Mouse (Mus musculus): Measurements from ENCODE around the gene Stra6. TPM values are rescaled to one million over a fixed set of nuclear protein-coding genes. Genes with fewer than 3 reads are reported as not detected.

The Stra6 gene
- polyA plus RNA-seq, 1 experiment = not detected

DNA sequence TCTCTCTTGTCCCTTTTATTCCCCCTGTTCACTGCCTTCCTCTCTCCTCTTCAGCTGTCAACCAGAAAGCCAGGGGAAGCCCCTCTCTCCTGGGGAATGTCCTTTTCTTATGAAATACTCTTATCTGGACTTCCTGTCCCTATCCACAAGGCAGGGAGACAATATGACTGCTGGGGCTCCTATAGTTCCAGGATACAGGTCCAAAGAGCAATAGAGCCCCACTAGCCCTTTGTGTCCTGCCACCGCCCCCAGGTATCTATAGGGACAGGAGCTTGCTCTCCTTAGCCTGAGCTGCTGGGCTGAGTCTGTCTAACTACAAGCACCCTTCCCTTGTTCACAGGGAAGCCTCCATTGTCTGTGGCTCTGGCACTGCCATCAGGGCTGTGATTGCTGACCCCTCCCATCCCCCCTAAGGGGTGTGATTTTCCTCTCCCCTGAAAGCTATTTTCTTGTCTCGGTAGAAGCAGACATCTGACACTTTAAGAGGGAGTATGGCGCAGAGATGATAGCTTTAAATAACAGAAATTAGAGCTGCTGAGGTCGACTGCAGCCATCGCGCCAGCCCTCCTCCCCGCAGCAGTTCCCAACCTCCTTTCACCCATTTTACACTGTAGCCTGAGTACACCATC is 51.8 kb downstream of the Stra6 start:
- Histone ChIP-seq H3K27ac (ENCODE audit: control insufficient read depth, insufficient read depth, low read depth, low read length, poor library complexity) (no peak overlapping the region), H3K4me1 (ENCODE audit: control insufficient read depth, insufficient read depth, low read length) (no peaks in the 10 kb centered on the region), H3K4me3 (replicated peaks; ENCODE audit: control insufficient read depth, low read depth, low read length) (no peak overlapping the region)
- WGBS = 66% methylated on average over 7 of the region's 7 CpGs
- TF ChIP-seq CTCF (IDR thresholded peaks at IDR 0.05; ENCODE audit: control insufficient read depth, insufficient read depth, low read length) (no peak), POLR2A (IDR thresholded peaks at IDR 0.05; ENCODE audit: borderline replicate concordance, control insufficient read depth, low read depth, low read length) (no peak)

DNA sequence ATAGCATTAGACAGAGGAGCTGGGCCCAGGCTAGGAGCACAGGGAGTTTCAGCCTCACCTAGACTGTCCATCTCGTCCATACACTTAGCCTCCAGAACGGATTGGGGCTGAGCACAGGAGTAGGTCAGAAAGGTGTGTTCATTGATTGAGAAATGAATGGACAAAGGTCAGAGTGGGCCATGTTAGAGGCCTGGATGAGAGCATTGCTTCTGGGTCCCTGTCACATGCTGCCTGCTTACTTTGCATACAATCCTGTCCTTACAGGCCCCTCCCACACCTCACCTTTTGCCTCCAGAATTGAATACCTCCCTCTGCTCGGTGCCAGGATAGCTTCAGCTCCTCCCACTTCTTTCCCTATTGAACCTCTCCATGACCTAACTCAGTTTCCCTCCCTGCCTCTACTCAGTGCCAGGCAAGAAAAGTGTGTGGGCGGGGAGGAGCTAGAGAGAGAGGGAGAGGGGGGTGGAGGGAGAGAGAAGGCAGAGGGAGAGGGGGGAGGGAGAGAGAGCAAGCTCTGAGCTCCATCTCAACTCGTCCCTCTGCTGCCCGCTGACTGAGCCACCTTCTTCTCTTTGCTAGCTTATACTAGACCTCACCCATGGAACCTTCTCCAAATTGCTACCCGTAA is 52.5 kb downstream of the Stra6 start:
- WGBS = 58% methylated on average over 7 of the region's 7 CpGs
- no peak overlapping the region for H3K27ac ChIP-seq (ENCODE audit: control insufficient read depth, insufficient read depth, low read depth, low read length, poor library complexity)
- no peaks in the 10 kb centered on the region for H3K4me1 ChIP-seq (ENCODE audit: control insufficient read depth, insufficient read depth, low read length)
- no peak for TF ChIP-seq CTCF (IDR thresholded peaks at IDR 0.05; ENCODE audit: control insufficient read depth, insufficient read depth, low read length)
- no peak for TF ChIP-seq POLR2A (IDR thresholded peaks at IDR 0.05; ENCODE audit: borderline replicate concordance, control insufficient read depth, low read depth, low read length)
- H3K4me3 ChIP-seq (replicated peaks; ENCODE audit: control insufficient read depth, low read depth, low read length) = no peak overlapping the region

DNA sequence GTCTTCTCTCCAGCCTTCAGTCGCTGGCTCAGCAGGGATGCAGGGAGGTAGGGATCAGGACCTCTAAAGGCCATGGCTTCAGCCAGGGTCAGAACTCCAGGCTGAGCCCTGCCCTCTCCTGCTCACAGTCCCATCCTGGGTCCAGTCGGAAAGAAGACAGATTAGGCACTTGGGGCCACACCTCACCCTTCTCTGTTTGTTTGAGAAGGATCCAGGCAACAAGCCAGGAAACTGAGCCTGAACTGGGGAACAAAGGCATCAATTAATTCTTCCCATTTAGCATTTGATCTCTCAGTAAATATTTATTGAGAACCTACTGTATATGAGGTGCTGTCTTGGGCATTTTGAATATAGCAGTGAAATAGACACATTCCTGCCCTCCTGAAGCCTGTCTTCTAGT is 55.1 kb downstream of the Stra6 start, which contains the start of gene Ccdc33:
Gene Ccdc33, minus strand, starts transcription at position 153 of the 400 bp plus-strand sequence.
- Histone ChIP-seq H3K4me3 (replicated peaks; ENCODE audit: control insufficient read depth, low read depth, low read length) (no peak within 1 kb of the TSS), H3K27ac (ENCODE audit: control insufficient read depth, insufficient read depth, low read depth, low read length, poor library complexity) (no peak within 1 kb of the TSS), H3K4me1 (ENCODE audit: control insufficient read depth, insufficient read depth, low read length) (no peaks in the 10 kb centered on the region)
- WGBS = 80% methylated on average over 2 of the region's 2 CpGs
- TF ChIP-seq POLR2A (IDR thresholded peaks at IDR 0.05; ENCODE audit: borderline replicate concordance, control insufficient read depth, low read depth, low read length) = no peak
- no peak for TF ChIP-seq CTCF (IDR thresholded peaks at IDR 0.05; ENCODE audit: control insufficient read depth, insufficient read depth, low read length)

DNA sequence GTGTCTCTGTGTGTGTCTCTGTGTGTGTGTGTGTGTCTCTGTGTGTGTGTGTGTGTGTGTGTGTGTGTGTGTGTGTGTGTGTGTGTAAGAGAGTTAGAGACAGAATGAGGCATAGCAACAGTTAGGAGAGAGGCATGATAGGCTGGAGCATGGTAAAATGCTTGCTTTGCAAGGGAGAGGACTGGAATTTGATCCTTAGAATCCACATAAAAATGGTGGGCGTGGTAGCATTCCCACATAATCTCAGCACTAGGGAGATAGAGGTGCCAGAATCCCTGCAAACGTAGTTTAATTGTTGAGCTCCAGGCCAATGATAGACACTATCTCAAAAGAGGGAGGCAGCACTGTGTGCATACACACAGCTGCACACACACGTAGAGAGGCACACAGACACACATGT is 61.5 kb downstream of the Stra6 start:
- TF ChIP-seq POLR2A (IDR thresholded peaks at IDR 0.05; ENCODE audit: borderline replicate concordance, control insufficient read depth, low read depth, low read length) = no peak
- no peak for TF ChIP-seq CTCF (IDR thresholded peaks at IDR 0.05; ENCODE audit: control insufficient read depth, insufficient read depth, low read length)
- Histone ChIP-seq H3K4me3 (replicated peaks; ENCODE audit: control insufficient read depth, low read depth, low read length) (no peak overlapping the region), H3K27ac (ENCODE audit: control insufficient read depth, insufficient read depth, low read depth, low read length, poor library complexity) (no peak overlapping the region), H3K4me1 (ENCODE audit: control insufficient read depth, insufficient read depth, low read length) (no peaks in the 10 kb centered on the region)
- WGBS = 69% methylated on average over 3 of the region's 3 CpGs

DNA sequence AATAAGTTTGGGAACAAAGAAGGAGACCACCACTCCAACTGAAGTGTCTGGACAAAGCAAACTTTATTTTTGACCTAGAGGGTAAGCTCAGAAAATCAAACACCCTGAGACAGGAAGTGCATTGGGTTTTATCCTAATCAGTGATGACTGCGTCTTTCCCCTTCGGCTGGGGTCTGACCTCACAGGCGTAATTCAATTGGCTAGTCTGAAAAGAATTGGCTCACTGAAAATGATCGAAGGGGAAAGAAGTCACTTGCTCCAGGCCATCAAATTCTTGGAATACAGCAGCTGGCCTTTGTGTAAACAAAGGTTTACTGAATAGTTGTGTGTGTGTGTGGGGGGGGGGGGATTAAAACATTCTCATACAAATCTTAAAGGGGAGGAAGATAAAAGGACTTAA is 62.2 kb downstream of the Stra6 start:
- H3K27ac ChIP-seq (ENCODE audit: control insufficient read depth, insufficient read depth, low read depth, low read length, poor library complexity) = no peak overlapping the region
- WGBS = 58% methylated on average over 4 of the region's 4 CpGs
- no peaks in the 10 kb centered on the region for H3K4me1 ChIP-seq (ENCODE audit: control insufficient read depth, insufficient read depth, low read length)

DNA sequence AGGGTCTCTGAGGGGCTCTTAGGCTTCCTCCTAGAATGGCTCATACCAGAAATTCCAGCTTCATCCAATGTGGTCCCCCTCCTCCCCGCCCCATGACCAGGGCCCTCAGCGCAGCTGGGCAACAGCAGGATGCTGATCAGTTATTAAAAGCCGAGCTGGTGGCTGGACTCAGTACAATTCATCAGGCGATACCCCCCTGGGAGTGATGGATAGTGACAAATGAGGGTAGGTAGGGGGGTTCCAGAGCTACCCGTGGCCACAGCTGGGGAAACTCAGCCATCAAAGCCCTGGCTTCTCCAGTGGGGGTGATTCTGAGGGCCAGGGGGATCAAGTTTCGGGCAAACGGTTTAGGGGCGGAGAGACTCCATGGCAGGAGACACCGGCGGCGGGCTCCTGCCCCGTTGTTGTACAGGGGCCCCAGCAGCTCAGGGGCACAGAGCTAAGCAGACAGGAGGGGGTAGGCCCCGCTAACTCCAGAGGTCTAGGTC is 65.4 kb downstream of the Stra6 start:
- no peaks in the 10 kb centered on the region for H3K4me1 ChIP-seq (ENCODE audit: control insufficient read depth, insufficient read depth, low read length)
- WGBS = 26% methylated on average over 13 of the region's 13 CpGs
- H3K4me3 ChIP-seq (replicated peaks; ENCODE audit: control insufficient read depth, low read depth, low read length) = no peak overlapping the region
- TF ChIP-seq POLR2A (IDR thresholded peaks at IDR 0.05; ENCODE audit: borderline replicate concordance, control insufficient read depth, low read depth, low read length) (no peak), CTCF (IDR thresholded peaks at IDR 0.05; ENCODE audit: control insufficient read depth, insufficient read depth, low read length) (no peak)
- no peak overlapping the region for H3K27ac ChIP-seq (ENCODE audit: control insufficient read depth, insufficient read depth, low read depth, low read length, poor library complexity)

More for the DNA sequence above, 62.2 kb downstream of the Stra6 start:
- TF ChIP-seq CTCF (IDR thresholded peaks at IDR 0.05; ENCODE audit: control insufficient read depth, insufficient read depth, low read length) (no peak), POLR2A (IDR thresholded peaks at IDR 0.05; ENCODE audit: borderline replicate concordance, control insufficient read depth, low read depth, low read length) (no peak)
- H3K4me3 ChIP-seq (replicated peaks; ENCODE audit: control insufficient read depth, low read depth, low read length) = no peak overlapping the region

DNA sequence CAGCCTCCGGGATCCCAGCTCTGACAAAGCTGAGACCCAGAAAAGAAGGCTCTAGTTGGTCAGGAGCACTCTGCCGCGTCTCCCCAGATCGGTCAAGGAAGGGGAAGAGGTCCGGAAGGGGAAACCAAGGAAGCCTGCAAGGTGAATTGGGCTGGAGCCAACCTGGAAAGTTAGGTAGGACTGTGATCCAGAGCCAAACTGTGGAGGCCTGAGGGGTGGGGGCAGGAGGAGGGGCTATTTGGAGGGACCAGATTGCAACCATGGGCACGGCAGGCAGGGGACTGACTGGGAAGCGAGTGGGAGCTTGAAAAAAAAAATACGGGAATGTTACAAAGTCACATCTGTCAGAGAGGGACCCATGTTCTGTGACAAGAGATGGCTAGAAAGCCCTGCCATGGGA is 65.9 kb downstream of the Stra6 start:
- Histone ChIP-seq H3K27ac (ENCODE audit: control insufficient read depth, insufficient read depth, low read depth, low read length, poor library complexity) (no peak overlapping the region), H3K4me3 (replicated peaks; ENCODE audit: control insufficient read depth, low read depth, low read length) (no peak overlapping the region), H3K4me1 (ENCODE audit: control insufficient read depth, insufficient read depth, low read length) (no peaks in the 10 kb centered on the region)
- 28% methylated on average over 8 of the region's 8 CpGs for WGBS
- TF ChIP-seq CTCF (IDR thresholded peaks at IDR 0.05; ENCODE audit: control insufficient read depth, insufficient read depth, low read length) (no peak), POLR2A (IDR thresholded peaks at IDR 0.05; ENCODE audit: borderline replicate concordance, control insufficient read depth, low read depth, low read length) (no peak)

DNA sequence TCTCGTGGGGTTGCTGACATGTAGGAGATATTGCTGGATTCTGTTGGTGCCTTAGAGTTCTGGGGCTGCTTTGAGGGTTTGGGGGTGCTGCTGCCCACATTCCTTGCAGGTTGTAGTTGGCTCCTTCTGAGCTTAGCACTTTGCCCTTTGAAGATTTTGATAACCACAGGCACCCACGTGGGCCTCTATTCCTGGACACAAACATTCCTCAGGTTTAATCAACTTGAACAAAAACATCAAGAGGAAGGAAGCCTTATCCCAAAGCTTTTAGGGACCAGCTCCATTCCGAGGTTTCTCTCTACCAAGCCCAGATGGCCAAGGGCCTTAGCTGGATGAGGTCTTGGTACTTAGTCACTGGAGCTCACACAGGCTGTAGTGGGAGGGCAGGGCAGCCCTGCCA is 67.3 kb downstream of the Stra6 start:
- WGBS = 38% methylated on average over 3 of the region's 3 CpGs
- no peak for TF ChIP-seq CTCF (IDR thresholded peaks at IDR 0.05; ENCODE audit: control insufficient read depth, insufficient read depth, low read length)
- no peak for TF ChIP-seq POLR2A (IDR thresholded peaks at IDR 0.05; ENCODE audit: borderline replicate concordance, control insufficient read depth, low read depth, low read length)
- Histone ChIP-seq H3K27ac (ENCODE audit: control insufficient read depth, insufficient read depth, low read depth, low read length, poor library complexity) (no peak overlapping the region), H3K4me3 (replicated peaks; ENCODE audit: control insufficient read depth, low read depth, low read length) (no peak overlapping the region), H3K4me1 (ENCODE audit: control insufficient read depth, insufficient read depth, low read length) (no peaks in the 10 kb centered on the region)

Measured in bone marrow, adult 2 months (tissue).